Mouse (Mus musculus) embryo, embryonic 11 days (tissue): ENCODE measurements at regions not wholly inside any gene's neighbourhood (a gene's known extent, or its start where the extent isn't known, plus 50 kb on each side); places are given as distances from the start of the nearest gene placed in this dataset.

Experiments
- DNase-seq: peaks from one replicate; pipeline ENCODE4 v3.0.0-alpha.2; 2015

GRCm38 (mm10) chr16:76438093-76438883 lies 64.7 kb upstream of the Nrip1 start:
- no peak for DNase-seq

GRCm38 (mm10) chr16:76436290-76436689 lies 62.7 kb upstream of the Nrip1 start:
- no peak for DNase-seq

GRCm38 (mm10) chr16:76433076-76433825 lies 59.6 kb upstream of the Nrip1 start:
- DNase-seq: no peak

GRCm38 (mm10) chr16:76432304-76432703 lies 58.7 kb upstream of the Nrip1 start:
- DNase-seq: no peak

- no peak for DNase-seq
Measured at GRCm38 (mm10) chr16:76429156-76429555, 55.5 kb upstream of the Nrip1 start.

GRCm38 (mm10) chr16:76423964-76424363 lies 50.3 kb upstream of the Nrip1 start:
- DNase-seq: no peak
